8 mouse cellular contexts compared by ENCODE assay signal in genomic region chr17:47922579-47922978, GRCm38 (mm10). TPM values are rescaled to one million over a fixed set of nuclear protein-coding genes. Genes with fewer than 3 reads are reported as not detected.
A peak's percentile ranks its signal among the peaks of the same experiment; 100 is the strongest.
DNase-seq lines count a peak whose midpoint lies in the region; ATAC-seq and TF ChIP-seq lines count a peak whose summit lies in the region.

No protein-coding gene starts in this region.

- no peak for ATAC-seq in lung, postnatal 0 days
- no peak for ATAC-seq in limb, embryonic 11.5 days (ENCODE audit: insufficient number of reproducible peaks, low FRiP score, low TSS enrichment, low read depth)

- WGBS in lung, postnatal 0 days, result 5% methylated on average over 21 of the region's 24 CpGs
- WGBS in limb, embryonic 11.5 days, result under 1% methylated on average over 24 of the region's 24 CpGs
- 4% methylated on average over 24 of the region's 24 CpGs for whole genome bisulfite sequencing in olfactory bulb, adult 2 months

- no peak for TF ChIP-seq EP300 in lung, postnatal 0 days (IDR thresholded peaks at IDR 0.05)

- TF ChIP-seq CTCF in lung, postnatal 0 days (IDR thresholded peaks at IDR 0.05), result no peak
- no peak for TF ChIP-seq CTCF in olfactory bulb, adult 2 months (IDR thresholded peaks at IDR 0.05; ENCODE audit: insufficient read depth, low read depth, low read length)

- peak overlapping the region; percentile 97 for H3K4me2 ChIP-seq in lung, postnatal 0 days (replicated peaks; ENCODE audit: low read depth, low read length)
- H3K4me2 ChIP-seq in limb, embryonic 11.5 days (ENCODE audit: low read depth, severe bottlenecking), result peak overlapping the region; percentile 92

- intact Hi-C loops in left cerebral cortex, postnatal 4 days (cut with DNase I), result no loop called here

- peak; percentile 12 for DNase-seq in adrenal gland, adult 2 months
- no peak for DNase-seq in adrenal gland, adult 18-20 months (ENCODE audit: low spot score in 2 of 2)
- DNase-seq in lung, postnatal 0 days (ENCODE audit: low spot score), result no peak
- no peak for DNase-seq in lung, postnatal 14 days
- DNase-seq in limb, embryonic 11.5 days (ENCODE audit: low spot score), result peak; percentile 43
- no peak for DNase-seq in left cerebral cortex, postnatal 4 days
- no peak for DNase-seq in layer of hippocampus, adult 8-10 months (ENCODE audit: low spot score in 2 of 2)

- 0 out of 2 replicates have a peak overlapping the region, but pooled peaks have one; percentile 23 for H3K9ac ChIP-seq in lung, postnatal 0 days (replicated peaks; ENCODE audit: low read depth)
- peak overlapping the region; percentile 95 for H3K9ac ChIP-seq in limb, embryonic 11.5 days (ENCODE audit: low read length)

- no peak for TF ChIP-seq POLR2A in olfactory bulb, adult 2 months (IDR thresholded peaks at IDR 0.05; ENCODE audit: insufficient read depth, low read depth, low read length)

- no peaks in the 10 kb centered on the region for H3K36me3 ChIP-seq in lung, postnatal 0 days (ENCODE audit: insufficient read depth, low read length)
- H3K36me3 ChIP-seq in limb, embryonic 11.5 days (ENCODE audit: control insufficient read depth, insufficient read depth, low read length), result peaks cover 4% of the 10 kb centered on the region; the same call in 1 of the 2 replicates

- H3K4me1 ChIP-seq in lung, postnatal 0 days (ENCODE audit: insufficient read depth, low read depth, low read length), result peaks cover 10% of the 10 kb centered on the region; the same call in 1 of the 2 replicates
- peaks cover 21% of the 10 kb centered on the region for H3K4me1 ChIP-seq in limb, embryonic 11.5 days (ENCODE audit: control insufficient read depth, insufficient read depth, low read length)
- peaks cover 26% of the 10 kb centered on the region for H3K4me1 ChIP-seq in olfactory bulb, adult 2 months (ENCODE audit: control insufficient read depth, insufficient read depth, low read length)

- H3K9me3 ChIP-seq in lung, postnatal 0 days (ENCODE audit: low read length), result no peaks in the 10 kb centered on the region
- H3K9me3 ChIP-seq in limb, embryonic 11.5 days (ENCODE audit: control insufficient read depth, low read length), result no peaks in the 10 kb centered on the region

- no peaks in the 10 kb centered on the region for H3K27me3 ChIP-seq in lung, postnatal 0 days (replicated peaks; ENCODE audit: insufficient read depth, low read length)
- peaks cover 12% of the 10 kb centered on the region for H3K27me3 ChIP-seq in limb, embryonic 11.5 days (ENCODE audit: control insufficient read depth, insufficient read depth, low read length)

- H3K4me3 ChIP-seq in lung, postnatal 0 days (ENCODE audit: low read depth, low read length), result peak overlapping the region; percentile 89
- peak overlapping the region; percentile 95 for H3K4me3 ChIP-seq in limb, embryonic 11.5 days (ENCODE audit: low read depth, low read length)
- peak overlapping the region; percentile 23 for H3K4me3 ChIP-seq in olfactory bulb, adult 2 months (ENCODE audit: insufficient read depth, low read depth, low read length)

- no peak overlapping the region for H3K27ac ChIP-seq in lung, postnatal 0 days (ENCODE audit: low read length)
- no peak overlapping the region for H3K27ac ChIP-seq in limb, embryonic 11.5 days (replicated peaks; ENCODE audit: low read depth, low read length)
- no peak overlapping the region for H3K27ac ChIP-seq in olfactory bulb, adult 2 months (ENCODE audit: insufficient read depth, low read depth, low read length)

RNA-seq across cellular contexts. Expression of gene Foxp4, which starts 1.9 kb away (rescaled TPM):
- total RNA-seq in adrenal gland, adult 2 months (2021), result 10 to 100 TPM; 21.8 to 25.3 TPM
- polyA plus RNA-seq in adrenal gland, adult 2 months (2012; rRNA removed), result 61.2 and 76.5 TPM in 2 replicates
- 10 to 100 TPM; 20.0 to 26.1 TPM for total RNA-seq in adrenal gland, adult 18-20 months (2021)
- polyA plus RNA-seq in lung, postnatal 0 days (2015; fragmentation: Nextera tagmentation; extraction: Ambion mirVana), result 10.2 and 14.3 TPM in 2 replicates
- 30.5 and 30.7 TPM in 2 replicates for polyA plus RNA-seq in limb, embryonic 11.5 days (2014; fragmentation: Nextera tagmentation; extraction: Ambion mirVana)
- polyA plus RNA-seq in olfactory bulb, adult 2 months (2012; ENCODE audit: insufficient read depth, insufficient read length, low replicate concordance, missing spikeins), result not detected in 2 replicates
- total RNA-seq in left cerebral cortex, postnatal 4 days (2021), result 10 to 100 TPM; 78.3 to 89.0 TPM
- 10 to 100 TPM; 44.5 to 52.4 (median 49.1) TPM for total RNA-seq in layer of hippocampus, adult 8-10 months (2022)

Comparison
In these comparisons a context has a peak if more than half of its experiments do, and no peak if none do; other contexts are left out.
1. DNase-seq: peak in adrenal gland, adult 2 months (single experiment) and limb, embryonic 11.5 days (single experiment); none in adrenal gland, adult 18-20 months (0 of 2), lung, postnatal 0 days (single experiment), lung, postnatal 14 days (single experiment), left cerebral cortex, postnatal 4 days (single experiment) and layer of hippocampus, adult 8-10 months (0 of 2).
2. H3K4me3 ChIP-seq: peak in every context shown above with its lines; median percentile 95 in limb, embryonic 11.5 days; 89 in lung, postnatal 0 days; 23 in olfactory bulb, adult 2 months.